Mouse (Mus musculus) left cerebral cortex, postnatal 36 days (tissue): Measurements from ENCODE around the gene Suclg1. TPM values are rescaled to one million over a fixed set of nuclear protein-coding genes. Genes with fewer than 3 reads are reported as not detected.

Experiments used
- DNase-seq, 2 experiments: peaks; one replicate each; pipeline ENCODE4 v3.0.0; 2021 to 2022; ENCODE audit warnings: low spot score in 2 of 2, mixed read lengths in 1 of 2
- intact Hi-C: fragments of 180-260 bp; cut with DNase I; formaldehyde crosslinking; loops from one replicate; pipeline ENCODE4 v1.15.1; 2025
- total RNA-seq, 2 experiments: library from RNA; stranded (reverse); gene quantifications; 2 replicates each; pipeline ENCODE4 v1.2.3; 2021

Suclg1 gene
- total RNA-seq, 2 experiments from 2014 or later = 113 to 121 TPM

DNA sequence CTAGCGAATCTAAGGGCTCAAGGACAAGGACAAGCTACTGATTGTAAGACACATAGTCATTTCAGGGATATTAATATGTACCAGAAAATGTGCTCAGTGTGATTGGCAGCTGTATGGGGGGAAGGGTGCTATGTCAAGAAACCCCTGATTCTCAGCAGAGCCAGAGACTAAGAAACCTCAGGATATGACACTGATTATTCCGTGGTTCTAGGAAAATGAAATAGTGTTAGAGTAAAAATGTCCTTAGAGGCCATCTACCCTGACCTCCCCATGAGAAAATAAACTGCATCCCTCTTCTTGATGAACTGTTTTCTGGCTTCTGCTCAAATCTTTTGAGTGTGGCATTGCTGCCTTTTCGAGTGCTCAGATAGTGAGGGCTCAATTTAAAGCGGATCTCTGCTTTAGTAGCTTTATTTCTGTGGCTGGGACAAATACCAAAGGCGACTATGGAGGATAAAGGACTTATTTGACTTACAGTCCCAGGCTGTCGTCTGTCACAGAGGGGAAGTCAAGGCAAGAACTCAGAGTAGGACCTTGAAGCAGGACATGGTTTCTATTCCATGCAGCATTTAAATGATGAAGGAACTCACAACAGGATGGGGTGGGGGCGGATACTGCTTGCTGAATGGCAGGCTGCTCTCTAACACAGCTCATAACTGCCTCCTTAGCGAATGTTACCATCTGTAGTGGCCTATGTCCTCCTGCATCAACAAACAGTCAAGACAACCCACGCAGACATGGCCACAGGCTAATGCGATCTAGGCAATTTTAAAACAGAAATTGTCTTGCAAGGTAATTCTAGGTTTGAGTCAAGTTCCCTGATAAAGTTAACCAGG lies 60.7 kb downstream of the Suclg1 start:
- intact Hi-C loops = no loop called here
- DNase-seq = no peak

DNA sequence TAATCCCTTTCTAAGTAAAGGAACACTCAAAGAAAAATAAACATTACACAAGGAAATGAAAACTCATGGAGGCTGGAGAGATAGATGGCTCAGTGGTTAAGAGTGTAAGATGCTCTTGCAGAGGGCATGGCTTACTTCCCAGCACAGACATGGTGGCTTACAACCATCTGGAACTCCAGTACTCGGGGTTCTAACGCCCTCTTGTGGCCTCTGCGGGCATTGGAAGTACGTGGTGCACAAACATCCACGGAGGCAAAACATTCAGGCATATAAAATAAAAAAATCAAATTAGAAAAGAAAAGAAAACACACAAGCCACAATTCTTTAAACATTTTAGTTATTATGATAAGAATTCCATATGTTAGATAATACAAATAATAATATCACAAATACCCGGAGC lies 63.2 kb downstream of the Suclg1 start:
- intact Hi-C loops = no loop called here
- DNase-seq = no peak

- no peak for DNase-seq
- intact Hi-C loops = no loop called here
Measured at GRCm38 (mm10) chr6:73311786-73312185, 63.6 kb downstream of the Suclg1 start.

- intact Hi-C loops = no loop called here
Measured at GRCm38 (mm10) chr6:73314923-73315603, 66.9 kb downstream of the Suclg1 start.

DNA sequence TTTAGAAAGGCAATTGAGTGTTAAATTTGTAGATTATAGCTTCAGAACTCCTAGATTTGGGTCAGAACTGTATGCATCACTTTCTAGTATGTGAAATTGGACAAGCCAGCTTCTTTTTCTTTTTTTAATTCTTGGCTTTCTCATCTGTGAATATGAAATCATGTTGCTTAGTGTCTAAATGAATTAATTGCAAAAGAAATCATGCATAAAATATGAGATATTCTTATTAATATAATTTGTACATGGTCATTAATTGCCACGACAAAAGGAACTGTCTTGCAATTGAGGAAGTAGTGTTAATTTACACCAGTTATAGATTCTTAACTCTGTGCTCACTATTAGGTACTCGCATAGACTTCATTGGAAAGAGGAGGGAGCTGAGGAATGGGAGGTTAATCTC lies 74.1 kb downstream of the Suclg1 start:
- DNase-seq = no peak
- intact Hi-C loops = no loop called here

More at GRCm38 (mm10) chr6:73314923-73315603, 66.9 kb downstream of the Suclg1 start:
- peak; percentile 7 to 32 for DNase-seq

Other genes starting within 250 kb of the Suclg1 start
- under 1 TPM; 0.48 to 0.49 TPM for gene Dnah6, start 26.7 kb upstream of the Suclg1 start, total RNA-seq
- not detected for gene 4931417E11Rik, start 221.3 kb downstream of the Suclg1 start, total RNA-seq